Mouse (Mus musculus) cerebellum, adult 11-12 months (tissue): ENCODE results near the gene Hip1r.

Source experiments
- DNase-seq: peaks from one replicate; pipeline ENCODE4 v3.0.0; 2022

Gene Hip1r

DNA sequence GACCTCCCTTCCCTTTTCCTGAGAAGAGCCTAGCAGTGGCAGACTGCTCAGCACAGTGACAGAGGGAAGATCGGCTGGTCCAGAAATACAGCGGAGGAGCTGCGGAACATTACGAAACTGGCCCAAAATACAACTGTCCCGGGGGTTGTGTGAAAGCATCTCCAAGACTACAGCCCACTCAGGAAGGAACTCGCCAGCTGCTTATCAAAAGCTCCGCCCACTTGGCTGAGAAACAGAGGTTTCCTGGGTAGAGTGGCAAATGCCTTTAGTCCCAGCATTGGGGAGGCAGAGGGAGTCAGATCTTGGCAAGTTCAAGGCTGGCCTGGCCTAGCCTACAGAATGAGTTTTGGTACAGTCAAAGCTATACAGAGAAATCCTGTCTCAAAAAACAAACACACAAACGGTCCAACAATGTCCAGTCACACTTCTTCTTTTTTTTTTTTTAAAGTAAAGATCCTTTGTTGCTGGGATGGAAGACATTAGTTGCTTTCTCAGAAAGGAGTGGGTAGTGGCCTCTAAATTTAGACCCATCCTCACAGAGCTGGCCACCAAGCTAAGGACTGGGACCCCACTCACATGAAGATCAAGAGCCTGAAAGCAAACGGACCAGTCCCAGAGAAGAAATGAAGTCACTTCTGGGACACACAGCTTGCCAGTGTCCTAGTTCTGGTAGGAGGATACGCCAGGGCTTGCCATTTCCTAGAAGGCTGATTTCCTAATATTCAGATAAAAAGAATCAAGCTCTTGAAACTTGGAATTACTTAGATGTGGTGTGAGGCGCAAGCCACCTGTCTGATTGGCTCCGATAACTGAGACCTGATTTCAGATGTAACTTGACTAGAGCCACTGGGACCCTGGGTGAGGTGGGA, 46.2 kb downstream of the Hip1r start:
- peak; percentile 65 for DNase-seq

DNA sequence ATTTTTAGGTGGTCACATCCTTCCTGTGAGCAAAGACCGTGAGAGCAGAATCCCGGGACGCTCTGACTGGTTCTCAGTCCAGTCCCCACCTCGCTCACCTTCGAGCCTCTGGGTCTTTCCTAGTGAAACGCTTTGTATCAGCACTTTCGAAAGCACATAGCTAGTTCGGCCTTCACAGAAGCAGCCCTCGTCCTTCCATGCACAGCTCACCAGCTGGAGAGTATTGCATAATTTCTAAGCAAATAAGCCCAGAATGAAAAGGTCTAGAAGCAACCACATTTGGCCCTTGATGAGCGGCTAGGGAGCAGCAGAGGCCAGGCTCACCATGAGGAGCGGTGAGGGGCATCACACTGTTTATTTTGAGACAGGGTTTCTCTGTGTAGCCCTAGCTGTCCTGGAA, 47.7 kb downstream of the Hip1r start:
- DNase-seq: peak; percentile 15

DNA sequence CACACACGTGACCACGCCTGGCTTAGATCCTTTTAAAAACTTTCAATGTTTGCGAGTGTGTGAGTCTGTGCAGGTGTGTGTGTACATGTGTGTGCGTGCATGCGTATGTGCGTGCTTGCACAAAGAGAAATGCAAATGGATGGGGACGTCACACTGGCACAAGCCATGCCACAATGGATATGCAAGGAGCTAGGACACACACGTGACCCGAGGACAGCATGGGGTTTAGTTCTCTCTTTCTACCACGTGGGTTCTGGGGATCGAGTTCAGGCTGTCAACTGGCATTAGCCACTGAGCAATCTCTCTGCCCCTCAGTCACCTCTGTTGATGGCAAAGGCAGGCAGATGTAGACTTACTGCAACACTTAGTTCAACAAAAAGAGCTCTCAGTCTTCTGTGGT, 48.3 kb downstream of the Hip1r start:
- peak; percentile 29 for DNase-seq

DNA sequence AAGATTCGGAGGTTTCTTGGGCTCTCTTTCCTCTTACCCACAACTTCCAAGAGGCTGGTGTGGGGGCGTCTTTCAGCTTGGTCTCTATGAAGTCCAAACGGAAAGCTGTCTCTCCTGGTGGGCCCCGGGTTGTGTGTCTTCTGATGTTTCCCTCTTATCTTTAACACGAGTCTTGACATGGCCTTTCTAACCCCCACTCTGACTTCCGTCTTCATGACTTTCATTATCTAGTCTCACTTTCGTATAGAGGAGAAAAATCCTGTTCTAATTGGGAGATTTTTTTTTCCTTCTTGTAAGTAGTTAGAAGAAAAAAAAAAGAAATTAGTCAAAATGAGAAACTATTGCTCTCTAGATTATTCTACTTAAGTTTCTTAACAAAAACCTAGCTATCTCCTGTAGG, 48.9 kb downstream of the Hip1r start:
- DNase-seq: no peak

DNA sequence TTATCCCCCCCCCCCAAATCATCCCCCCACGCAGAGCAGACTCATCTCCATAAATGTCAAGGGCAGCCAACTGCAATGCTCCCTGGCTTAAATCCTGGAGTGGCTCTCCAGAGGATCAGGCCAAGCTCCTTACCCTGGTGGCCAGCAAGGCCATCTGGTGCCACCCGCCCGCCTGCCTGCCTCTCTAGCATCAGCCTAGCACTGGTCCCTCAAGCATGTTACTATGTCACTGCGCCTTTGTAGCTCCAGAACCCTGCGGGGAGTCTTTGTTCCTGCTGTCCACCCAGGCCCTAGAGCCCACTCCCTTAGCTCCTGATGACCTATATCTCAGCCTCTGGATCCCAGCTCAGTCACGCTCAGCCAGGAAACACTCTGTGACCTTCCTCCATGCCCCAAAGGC, 51.2 kb downstream of the Hip1r start:
- DNase-seq: peak; percentile 87

DNA sequence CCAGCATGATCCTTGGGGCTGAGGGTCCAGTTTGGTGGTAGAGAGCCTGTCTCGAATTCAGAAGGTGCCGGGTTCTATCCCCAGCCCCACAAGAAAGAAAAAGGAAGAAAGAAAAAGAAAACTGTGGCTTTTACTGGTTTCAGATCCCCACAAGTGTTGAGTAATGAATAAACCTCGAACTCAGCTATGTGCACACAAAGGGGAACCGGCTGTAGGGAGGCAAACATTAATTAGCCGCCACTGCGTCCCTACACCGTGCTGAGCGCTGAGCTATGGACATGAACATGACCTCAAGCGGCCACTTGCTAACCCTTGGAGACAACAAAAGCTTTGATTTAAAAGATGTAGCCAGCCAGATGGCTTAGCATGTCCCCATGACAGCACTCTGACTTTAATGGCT, 51.7 kb downstream of the Hip1r start:
- DNase-seq: peak; percentile 22

DNA sequence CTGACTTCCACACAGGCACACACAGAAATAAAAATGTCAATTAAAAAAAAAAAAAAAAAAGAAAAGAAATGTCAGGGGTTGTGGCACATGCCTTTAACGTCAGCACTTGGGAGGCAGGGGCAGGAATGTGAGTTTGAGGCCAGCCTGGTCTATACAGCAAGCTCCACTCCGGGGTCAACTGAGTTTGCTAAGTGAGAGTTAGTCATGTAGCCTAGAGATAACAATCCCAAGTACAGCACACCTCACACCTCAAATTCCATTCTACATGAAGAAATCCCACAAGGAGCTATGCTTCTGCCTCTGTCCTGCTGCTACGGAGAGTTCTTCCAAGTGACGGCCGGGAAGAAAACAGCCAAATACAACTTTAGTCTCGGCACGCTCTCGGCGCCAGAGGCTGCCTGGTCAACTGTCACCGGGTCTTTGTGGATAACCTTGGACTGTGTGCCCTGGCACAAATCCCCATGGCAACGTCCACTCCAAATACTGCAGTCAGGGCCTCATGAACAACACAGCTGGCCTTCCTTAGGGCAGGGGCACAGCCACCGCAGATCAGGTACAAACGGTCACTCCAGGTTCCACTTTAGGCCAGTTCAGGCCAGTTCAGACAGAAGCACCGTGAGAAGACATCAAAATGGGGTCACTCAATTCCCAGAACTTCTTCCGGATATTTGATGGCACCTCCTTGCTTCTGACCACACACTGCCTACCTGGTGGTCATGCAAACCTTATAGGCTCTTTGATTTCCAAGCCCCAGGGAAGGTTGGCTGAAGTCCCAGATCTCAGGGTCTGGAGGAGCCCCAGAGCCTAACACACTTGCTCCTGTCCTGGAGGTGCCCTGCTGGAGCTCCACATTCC, 52.4 kb downstream of the Hip1r start:
- peak; percentile 52 for DNase-seq

DNA sequence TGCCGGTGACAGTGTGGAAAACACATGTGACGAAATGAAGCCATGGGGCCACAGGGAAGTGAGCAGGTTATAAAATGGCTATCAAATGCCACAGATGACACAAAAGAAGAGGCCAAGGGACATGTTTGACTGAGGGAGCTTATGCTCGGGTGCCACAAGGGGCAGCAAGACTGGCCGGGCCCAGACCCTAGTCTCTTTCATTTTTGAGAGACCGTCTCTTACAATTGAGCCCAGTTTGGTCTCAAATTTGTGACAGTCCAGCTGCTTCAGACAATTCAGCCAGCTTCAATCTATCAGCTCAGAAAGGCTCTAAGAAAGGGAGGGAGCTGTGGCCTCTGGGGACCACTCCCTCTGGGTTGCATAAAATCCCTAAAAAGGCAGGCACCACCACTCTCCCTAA, 53.1 kb downstream of the Hip1r start:
- DNase-seq: no peak

DNA sequence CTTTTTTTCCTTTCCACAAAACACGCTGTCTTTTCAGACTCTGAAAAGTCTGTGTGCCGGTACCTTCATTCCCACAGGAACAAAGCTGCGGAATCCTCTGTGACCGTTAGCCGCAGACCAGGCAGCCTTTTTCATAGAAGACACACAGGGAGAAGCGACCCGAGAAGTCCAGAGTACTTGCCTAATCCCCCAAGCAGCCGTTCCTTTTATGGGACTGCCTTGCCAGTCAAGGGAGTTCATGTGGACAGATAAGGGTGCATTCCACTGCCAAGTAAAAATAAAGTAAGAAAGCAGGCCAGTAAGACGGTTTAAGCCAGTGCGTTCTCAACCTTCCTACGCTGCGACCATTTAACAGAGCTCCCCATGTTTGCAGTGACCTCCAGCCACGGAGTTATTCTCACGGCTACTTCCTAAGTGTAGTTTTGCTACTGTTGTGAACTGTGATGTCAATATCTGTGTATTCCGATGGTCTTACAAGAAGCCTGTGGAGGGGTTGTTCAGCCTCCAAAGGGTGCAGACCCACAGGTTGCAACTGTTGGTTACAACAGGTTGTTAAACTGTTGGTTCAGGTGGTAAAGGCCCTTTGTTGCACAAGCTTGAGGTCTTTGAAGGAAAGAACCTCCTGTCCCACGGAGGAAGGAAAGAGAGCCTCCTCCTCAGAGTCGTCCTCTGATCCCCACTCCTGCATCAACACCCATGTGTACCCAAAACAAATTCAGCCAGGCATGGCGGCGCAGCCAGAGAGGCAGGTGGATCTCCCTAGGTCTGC, 54.5 kb downstream of the Hip1r start:
- peak; percentile 22 for DNase-seq

DNA sequence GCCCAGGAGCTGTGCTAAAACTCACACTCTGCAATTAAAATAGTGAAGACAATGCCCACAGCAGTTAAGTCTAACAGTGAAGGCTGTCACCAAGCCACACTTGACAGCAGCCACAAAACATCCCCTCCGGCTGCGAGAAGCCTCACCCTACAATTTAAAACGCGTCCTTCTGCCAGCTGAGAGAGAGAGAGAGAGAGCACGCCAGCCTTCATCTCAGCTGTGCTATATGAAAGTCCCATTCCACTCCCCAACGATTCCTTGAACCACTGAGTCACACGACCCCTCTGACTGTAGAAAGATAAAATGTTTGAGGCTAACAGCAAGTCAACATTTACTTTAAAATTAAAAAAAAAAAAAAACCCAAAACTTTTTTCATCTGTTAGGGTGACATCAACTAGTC, 55.3 kb downstream of the Hip1r start:
- DNase-seq: no peak

DNA sequence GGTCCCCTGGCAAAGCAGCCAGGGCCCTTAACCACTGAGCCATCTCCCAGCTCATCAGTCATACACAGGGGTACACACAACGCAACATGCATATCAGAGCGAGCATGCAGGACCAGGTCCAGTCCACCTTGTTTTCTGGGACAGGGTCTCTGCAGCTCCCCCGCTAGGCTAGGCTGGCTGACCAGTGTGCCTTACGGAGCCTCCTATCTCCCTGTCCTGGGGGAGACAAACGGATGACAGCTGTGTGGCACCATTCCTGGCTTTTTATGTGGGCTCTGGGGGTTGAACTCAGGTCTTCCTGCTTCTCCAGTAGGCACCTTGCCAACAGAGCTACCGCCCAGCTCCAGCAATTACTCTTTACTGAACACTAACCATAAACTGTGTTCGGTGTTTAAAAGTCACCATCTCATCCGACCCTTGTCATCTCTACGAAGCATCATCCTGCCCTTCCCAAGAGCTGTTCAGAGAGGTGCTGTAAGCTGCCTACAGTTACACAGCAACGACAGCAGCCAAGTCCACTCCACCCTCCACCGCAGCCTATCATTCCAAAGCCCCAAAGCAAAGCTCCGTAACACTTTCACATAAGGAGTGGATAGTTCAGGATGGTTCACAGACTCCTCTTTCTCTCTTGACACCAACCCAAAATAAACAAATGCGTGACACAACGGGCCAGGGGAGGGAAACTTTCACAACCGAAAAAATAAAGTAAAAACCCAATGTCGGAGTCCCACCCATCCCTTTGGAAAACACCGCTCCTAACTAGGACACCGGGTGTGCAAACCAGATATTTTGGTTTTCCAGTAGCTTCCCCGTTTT, 56.0 kb downstream of the Hip1r start:
- peak; percentile 56 for DNase-seq

DNA sequence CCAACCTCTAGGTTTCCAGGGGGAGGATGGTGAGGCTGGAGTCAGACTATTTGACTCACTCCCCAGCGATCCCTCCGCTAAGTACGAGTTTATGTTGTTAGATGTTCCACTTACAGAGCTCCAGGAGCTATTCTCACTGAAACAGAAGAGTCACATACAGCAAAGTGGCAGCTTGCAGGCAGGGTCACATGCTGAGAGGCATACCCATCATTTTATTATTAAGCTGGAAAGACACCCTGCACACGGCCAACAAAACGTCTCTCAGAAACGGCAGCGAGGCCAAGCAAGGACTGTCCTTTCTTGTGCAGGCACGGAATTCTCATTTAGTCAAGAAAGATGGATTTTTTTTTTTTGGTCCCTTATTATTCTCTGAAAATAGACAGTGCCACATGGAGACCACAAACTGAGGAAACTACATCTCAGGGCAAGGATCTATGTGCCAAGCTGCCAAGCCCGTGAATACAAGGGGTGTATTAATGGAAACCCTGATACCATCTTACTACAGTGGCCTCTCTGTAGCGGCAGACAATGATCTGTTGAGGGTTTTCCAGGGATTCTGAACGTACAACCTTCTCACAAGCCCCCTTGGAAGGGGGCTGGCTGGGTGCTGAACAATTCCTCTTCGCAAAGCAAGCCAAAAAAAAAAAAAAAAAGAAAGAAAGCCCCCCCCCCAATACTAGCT, 57.1 kb downstream of the Hip1r start:
- peak; percentile 55 for DNase-seq

DNA sequence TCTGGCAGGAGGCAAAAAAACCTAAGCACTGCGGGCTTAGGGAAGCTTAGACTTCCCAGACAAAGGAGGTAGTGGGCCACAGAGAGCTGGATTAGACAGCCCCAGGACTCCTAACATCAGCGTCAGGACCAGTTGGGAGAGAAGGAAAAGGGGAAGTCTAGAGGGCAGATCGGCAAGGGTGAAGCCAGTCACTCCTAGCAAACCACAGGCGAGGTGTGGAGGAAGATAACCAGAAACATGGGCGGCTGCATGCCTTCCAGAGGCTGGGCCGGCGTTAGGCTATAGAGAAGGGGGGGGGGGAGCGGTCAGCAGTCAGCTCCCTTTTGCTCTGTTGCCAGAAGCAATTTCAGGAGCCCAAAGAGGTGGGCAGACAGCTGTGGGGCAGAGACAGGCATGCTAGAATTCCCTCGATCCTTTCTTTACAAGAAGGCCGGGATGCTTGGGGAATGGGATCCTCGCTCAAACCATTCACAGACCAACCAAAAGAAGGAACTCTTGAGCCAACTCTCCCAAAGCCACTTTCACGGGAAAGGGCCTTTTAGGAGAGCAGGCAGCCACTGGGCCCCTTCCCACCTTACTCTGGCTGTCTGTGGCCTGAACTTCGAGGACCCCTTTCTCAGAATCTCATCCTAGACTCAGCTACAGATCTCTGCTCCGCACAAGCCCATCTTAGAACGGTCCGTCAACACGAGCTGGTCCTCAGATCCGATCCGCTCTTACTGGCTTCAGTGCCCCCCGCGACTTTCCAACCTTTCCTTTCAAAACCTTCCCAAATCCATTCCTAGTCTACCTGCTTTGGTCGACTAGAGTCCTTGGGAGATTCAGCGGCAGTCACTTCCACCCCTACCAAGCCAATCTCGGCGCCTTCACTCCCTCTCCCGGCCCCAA, 57.9 kb downstream of the Hip1r start:
- peak; percentile 32 for DNase-seq

DNA sequence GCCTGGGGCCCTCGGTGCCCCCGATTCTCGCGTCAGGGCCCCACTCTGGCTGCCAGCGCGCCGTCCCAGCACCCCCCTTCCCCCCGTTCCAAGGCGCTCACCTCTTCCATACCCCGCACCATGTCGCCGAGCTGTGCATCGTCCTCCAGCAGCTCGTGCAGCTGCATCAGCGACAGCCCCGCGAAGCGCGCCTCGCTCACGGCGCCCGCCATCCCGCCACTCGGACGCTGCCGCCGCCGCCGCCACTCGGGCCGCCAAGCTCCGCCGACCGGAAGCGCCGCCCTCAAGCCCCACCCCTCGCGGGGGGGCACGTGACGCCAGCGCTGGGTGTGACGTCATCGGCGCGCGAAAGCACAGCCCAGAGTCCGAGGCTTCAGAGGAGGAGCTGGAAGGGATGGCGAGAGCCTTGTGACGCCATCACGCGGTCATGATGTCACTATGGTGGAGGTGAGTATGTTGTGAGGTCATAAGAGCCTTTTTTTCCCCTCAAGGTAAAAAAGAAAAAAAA, 58.6 kb downstream of the Hip1r start, which contains the start of gene Vps37b:
Gene Vps37b, minus strand, starts transcription at position 270 of the 508 bp plus-strand sequence.
- peak; percentile 89 for DNase-seq

DNA sequence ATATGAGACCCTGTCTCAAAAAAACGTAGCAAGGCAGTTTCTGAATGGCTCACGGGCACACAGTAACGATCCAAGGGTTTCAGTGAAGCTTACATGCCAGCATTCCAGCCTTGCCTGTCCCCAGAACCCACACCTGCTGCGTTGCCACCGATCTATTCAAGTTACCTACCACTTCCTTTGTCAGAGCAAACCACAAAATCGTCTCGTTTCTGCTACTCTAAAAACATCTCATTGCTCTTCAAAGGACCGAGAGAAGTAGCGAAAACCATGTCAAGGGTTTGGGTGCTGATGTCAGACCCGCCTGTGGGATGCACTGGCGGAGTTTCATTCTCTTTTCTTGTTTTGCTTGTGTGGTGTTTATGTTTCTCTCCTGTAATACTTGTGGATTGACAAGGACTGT, 61.0 kb downstream of the Hip1r start:
- no peak for DNase-seq

DNA sequence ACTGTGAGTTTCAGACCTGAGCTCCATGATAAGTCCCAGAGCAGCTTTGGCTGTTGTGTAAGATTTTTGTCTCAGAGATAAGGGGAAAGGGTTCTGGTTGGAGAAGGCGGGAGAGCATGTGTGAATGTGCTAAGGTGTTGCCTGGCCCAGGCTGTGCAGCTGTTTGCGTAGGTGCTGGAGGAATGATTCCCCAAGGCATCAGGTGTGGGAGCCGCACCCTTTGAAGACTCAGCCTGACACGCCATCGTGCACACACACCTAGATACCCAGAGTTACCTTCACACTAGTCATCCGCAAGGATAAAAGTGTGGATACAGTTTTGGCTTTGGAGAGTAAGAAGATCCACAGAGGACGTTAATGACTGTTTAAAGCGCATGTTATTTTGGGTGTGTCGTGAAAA, 62.0 kb downstream of the Hip1r start:
- no peak for DNase-seq

DNA sequence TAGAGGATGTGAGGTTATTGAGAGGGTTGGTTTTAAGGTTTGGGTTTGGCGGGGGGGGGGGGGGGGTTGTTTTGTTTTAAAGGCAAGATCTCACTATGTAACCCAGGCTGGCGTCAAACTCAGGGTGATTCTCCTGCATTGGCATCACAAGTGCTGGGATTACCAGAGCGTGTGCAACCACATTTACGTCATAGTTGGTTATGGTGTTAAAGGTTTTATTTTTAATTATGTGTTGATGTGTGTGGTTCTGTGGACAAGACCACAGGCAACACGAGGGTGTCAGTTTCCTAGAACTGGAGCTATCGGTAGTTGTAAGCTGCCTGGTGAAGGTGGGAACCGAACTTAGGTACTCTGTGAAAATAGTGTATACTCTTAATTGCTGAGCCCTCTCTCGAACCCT, 62.4 kb downstream of the Hip1r start:
- DNase-seq: no peak

DNA sequence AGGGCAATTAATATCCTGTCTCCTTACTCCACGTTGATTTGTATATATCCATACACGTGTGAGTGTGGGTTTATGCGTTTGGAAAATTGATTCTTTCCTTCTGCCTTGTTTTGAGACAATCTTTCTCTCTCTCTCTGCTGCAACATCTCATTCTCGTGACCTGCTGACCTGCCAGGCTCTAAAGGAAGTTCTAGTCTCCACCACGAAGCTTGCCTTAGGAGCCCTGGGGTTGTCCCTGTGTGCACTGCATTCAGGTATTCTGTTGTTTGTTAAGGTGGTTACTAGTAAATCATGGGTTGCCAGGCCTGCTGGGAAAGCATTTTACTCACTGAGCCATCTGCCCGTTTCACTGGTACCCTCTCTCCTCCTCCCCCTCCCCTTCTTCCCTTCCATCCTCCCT, 62.9 kb downstream of the Hip1r start:
- no peak for DNase-seq

DNA sequence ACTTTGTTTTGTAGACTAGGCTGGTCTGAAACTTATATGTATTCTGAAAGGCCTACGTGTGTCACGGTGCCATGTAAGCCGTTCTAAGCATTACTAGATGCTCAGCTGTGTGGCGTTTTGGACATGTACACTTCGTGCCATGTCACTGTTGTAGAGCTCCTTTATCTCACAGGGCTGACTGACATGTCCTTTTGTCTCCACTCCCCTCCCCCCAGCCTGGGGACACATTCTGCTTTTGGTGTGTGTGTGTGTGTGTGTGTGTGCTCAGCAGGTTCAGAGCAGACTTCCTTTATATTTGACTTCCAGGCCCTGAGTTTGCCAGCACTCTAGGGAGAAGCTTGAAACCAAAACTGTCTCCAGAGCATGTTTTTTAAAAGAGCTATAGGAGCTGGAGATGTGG, 63.4 kb downstream of the Hip1r start:
- no peak for DNase-seq

DNA sequence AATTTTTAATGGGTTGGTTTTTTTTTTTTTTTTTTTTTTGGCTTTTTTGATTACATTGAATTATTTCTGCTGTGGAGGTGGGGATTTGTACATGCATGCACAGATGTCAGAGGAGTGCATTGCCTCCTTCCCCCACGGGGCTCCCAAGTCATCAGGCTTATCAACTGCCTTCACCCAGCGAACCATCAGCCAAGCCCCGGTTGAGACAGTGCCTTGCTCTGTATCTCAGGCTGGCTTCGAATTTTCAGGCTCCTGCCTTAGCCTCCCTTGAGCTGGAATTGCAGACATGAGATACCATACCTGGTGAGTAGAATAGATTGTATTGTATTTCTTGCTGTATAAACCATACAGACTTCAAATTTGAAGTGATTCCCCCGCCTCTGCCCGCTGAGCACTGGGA, 66.2 kb downstream of the Hip1r start:
- DNase-seq: no peak
